Mouse (Mus musculus) fat pad, adult 2 months (tissue): Measurements from ENCODE around the gene Ngp.

Experiments used
- DNase-seq: peaks from one replicate; pipeline ENCODE4 v3.0.0-alpha.2; 2011; ENCODE audit warnings: low read depth, low spot score; ENCODE audit errors: extremely low read depth

Ngp gene

DNA sequence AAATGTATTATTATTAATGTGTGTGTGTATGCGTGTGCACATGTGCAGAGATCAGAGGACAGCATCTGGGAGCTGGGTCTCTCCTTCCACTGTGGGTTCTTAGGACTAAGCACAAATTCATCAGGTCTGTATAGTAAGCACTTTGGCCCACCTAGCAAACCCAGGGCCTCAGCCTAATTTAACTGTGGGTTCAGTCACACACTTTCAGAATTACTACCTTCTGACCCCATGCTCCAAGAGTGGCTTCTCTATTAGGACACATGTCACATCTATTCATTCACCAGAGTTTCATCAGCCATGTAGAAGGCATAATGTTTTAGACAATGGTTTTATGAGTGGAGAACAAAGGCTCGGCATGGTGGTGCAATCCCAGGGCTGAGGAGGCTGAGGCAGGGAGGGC lies 13.5 kb downstream of the Ngp start:
- no peak for DNase-seq

DNA sequence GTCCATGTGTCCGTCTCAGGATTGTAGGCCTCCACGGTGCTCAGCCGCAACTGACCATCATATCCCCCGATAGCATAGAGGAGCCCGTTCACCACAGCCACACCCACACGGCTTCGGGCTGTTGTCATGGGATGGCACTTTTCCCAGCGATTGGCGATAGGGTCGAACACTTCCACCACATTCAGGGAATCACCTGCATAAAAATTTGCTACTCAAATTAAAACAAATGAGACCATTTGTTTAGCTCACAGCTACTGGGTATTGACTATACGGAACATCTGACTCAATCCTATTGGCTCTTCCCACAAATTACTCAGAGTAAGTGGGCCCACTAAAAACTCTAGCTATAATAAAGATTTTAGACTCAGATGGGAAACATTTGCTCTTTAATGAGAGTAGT lies 16.5 kb downstream of the Ngp start:
- DNase-seq = no peak

GRCm38 (mm10) chr9:110440049-110440448 lies 20.5 kb downstream of the Ngp start:
- no peak for DNase-seq

DNA sequence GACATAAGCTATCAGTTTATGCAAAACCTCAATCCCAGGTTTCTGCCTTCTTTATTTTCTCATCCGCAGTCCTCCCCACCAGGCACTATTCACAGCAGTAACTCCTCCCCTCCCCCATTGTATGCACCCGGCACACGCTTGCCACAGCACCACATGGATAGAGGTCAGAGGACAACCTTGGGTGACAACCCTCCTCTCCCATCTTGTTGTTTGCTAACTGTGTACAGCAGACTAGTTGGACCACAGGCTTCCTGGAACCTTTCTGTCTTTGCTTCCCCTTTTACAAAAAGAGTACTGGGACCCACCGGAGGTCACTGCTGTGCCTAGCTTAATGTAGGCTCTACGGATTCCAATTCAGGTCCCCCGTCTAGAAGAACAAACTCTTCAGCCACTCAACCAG lies 21.0 kb downstream of the Ngp start:
- no peak for DNase-seq

DNA sequence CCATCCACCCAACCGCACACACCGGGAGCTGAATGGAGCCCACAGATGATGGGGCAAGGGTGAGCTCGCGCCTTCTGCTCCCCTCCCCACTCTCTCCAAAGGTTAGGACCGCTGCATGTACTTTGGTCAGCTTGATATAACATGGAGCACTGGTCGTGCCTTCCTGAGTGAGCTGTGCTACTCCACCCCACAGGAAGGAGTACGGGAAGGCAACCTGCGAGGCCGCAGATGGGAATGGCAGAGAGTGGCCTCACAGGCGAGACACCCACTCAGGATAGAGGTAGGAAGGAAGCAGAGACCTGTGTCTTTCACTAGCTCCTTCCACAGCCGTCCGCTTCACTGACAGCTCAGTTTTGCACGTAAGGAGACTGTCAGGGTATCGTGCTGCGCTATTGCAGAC lies 28.8 kb downstream of the Ngp start:
- DNase-seq = no peak

GRCm38 (mm10) chr9:110448857-110449617 lies 29.5 kb downstream of the Ngp start:
- peak; percentile 16 for DNase-seq

DNA sequence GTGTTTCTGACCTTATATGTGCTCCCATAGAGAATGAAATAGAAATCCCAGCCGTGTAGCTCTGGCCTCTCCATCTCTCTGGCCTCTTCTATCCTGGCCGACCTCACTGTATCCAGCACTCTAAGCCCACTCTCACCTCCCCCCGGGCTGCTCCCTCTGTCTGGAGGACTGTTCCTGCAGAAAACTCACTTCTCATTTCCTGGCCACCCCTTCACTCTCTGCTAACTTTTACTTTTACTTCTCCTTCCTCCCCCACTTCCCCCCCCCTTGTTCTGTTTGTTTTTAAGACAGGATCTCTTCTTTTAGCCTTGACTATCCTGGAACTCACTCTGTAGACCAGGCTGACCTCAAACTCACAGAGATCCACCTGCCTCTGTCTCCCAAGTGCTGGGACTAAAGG lies 33.0 kb downstream of the Ngp start:
- DNase-seq = no peak

- DNase-seq = no peak
Observed at GRCm38 (mm10) chr9:110457926-110458325, 38.4 kb downstream of the Ngp start.

GRCm38 (mm10) chr9:110459145-110459727 lies 39.7 kb downstream of the Ngp start:
- DNase-seq = no peak

DNA sequence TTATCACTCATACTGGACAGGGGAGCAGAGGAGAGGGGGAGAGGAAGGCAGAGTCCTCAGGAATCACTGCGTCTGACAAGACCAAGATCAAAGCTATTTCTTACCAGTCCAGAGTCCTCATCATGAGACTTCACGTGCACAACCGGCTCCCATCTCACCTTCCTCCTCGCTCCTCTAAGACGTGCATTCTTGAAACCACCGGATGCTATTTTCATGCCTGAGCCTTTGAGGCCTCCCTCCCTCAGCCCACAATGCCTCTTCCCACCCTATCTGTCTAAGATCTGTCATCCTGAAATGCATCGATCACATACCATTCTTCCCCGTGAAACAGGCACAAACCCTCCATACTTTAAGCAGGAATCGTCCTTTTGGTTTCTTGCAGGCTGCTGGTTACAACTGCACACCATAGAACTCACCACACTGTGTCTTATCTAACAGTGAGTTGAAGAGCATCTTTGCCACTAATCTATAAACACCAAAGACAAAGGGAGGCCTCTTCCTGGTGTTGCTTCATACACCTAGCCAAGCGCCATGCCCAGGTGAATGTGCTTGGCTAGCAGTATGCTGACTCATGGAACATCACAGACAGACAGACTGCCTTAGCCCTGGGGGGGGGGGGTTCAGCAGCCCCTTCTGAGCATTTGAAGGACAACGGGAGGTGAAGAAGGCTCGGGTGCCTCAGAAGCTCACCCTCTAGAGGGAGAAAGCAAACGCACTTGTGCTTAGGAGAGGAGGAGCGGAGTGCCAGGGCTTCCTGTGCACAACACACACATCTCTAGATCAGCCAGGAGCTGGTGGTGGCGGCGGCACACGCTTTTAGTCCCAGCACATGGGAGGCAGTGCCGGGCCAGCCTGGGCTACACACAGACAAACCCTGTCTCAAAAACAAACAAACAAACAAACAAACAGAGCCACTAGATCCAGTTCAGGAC lies 41.6 kb downstream of the Ngp start:
- no peak for DNase-seq

- no peak for DNase-seq
Observed at GRCm38 (mm10) chr9:110462321-110462720, 42.8 kb downstream of the Ngp start.

DNA sequence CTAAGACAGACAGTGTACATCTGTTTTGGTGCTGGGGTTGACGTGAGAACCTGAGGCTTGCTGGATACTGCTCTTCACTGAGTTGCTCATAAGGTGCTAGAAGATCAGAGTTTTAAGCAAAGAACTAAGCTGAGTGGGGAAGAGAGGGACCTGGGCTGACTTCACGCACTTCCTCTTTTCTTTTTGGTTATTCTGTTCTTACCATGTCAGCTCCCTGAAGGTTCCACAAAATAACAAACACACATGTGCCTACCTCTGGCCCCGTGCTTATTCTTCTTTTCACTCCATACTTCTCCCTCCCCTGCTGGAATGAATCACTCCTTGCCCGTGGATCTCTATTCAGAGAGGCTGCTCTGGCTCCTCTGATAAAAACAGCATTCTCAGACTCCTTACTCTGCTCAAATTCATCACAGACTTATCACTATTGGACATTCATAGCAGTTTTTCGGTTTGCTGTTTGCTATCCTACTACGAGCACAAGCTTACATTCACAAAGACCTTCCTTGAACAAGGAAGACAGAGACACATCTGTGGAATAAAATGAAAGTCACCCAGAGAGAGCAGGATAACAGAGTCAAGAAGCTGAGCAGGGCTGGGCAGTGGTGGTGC lies 44.5 kb downstream of the Ngp start:
- DNase-seq = no peak

DNA sequence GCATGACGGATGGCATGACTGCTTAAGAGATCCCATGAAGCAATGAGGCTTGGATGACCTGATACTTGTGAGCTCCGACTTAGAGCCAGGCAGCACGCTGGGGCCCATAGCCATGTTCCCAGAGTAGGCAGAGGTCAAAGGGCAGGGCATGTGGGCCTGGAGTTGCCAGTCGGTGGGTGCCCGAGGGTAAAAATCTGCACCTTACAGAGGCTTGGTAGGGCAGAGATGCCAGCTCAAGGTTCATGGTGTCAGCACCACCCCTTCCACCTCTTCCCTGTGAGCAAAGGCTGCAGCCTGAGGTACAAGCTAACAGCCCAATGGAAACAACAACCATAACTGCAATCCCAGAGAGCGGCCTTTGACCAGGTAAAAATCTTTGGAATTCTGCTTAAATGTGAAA lies 45.8 kb downstream of the Ngp start:
- no peak for DNase-seq

GRCm38 (mm10) chr9:110466179-110466578 lies 46.6 kb downstream of the Ngp start:
- DNase-seq = no peak
